Mouse (Mus musculus) lung, postnatal 0 days (tissue): ENCODE results near the gene H2-DMa.

ENCODE experiments used
- CTCF ChIP-seq: IDR thresholded peaks from 2 replicates; pipeline ENCODE4 v1.5.1; 2016; ENCODE audit warnings: antibody characterized with exemption, mild to moderate bottlenecking
- EP300 ChIP-seq: IDR thresholded peaks from 2 replicates; pipeline ENCODE4 v1.6.1; 2016; ENCODE audit warnings: antibody characterized with exemption, mild to moderate bottlenecking, control low read depth

DNA sequence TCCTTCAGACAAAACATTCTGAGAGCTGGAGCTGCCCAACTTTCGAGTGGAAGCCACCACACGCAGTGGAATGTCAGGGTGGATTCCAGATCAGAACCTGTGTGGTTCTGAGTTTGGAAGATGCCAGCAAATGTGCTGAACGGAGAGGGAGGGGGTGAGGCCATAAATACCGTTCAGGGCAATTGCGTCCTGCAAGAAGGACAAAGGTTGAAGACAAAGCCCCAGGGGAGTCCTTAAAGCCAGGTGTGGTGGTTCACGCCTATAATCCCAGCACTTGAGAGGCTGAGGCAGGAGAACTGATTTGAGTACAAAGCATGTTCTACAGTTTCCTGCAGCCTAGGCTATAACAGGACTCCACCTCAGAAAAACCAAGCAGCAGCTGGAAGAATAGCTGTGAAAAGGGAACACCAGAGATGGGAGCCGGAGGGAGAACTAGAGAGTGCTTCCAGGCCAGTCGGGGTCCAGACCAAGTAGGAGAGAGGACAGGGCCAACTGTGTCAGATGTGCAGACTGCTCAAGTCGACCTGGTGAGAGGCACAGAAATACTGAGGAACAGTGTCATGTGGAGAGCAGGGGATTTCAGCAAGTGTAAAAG, 7.6 kb downstream of the H2-DMa start:
- TF ChIP-seq CTCF = no peak
- no peak for TF ChIP-seq EP300
